ENCODE assay signal across 8 mouse cellular contexts in the genomic region with DNA sequence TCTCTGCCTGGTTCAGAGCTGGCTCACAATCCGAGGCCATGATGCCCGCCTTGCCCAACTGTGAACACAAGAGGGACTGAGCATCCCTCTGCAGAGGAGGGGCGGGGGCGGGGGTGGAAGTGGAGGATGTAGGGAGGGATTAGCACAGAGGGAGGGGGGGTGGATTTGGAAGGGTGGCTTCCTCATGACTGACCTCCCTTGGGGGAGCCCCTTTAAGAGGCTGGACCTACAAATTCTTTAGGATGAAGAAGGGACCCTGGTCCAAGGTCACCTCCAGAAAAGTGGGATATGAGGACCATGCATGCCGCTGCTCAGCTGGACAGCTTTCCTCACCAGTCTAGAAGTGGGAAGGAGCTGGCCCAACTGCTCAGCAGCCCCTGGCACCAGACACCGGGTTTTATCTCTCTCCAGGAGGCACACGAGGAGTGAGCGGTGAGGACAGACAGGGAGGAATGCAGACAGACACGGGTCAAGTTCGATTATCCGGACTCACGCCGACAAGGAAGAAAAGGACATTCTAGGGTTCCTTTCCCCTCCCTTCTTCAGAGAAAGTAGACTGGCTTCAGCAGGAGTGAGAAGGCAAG. TPM values are rescaled to one million over a fixed set of nuclear protein-coding genes. Genes with fewer than 3 reads are reported as not detected.
DNase-seq lines count a peak whose midpoint lies in the region; ATAC-seq and TF ChIP-seq lines count a peak whose summit lies in the region.

No protein-coding gene starts in this region.

- no peak for TF ChIP-seq POLR2A in myocyte (IDR thresholded peaks at IDR 0.05; ENCODE audit: insufficient read length, low read depth)

- peak overlapping the region; percentile 70 for H3K9ac ChIP-seq in kidney, embryonic 14.5 days (ENCODE audit: low read depth, low read length)
- peak overlapping the region; percentile 78 for H3K9ac ChIP-seq in intestine, embryonic 15.5 days

- H3K79me2 ChIP-seq in myocyte (ENCODE audit: control insufficient read depth, insufficient read depth): peaks cover 4% of the 10 kb centered on the region

- no peaks in the 10 kb centered on the region for H3K27me3 ChIP-seq in kidney, embryonic 14.5 days (ENCODE audit: control insufficient read depth, insufficient read depth, low read length)
- H3K27me3 ChIP-seq in G1E (ENCODE audit: insufficient read depth, low read length): no peaks in the 10 kb centered on the region
- no peaks in the 10 kb centered on the region for H3K27me3 ChIP-seq in intestine, embryonic 15.5 days (replicated peaks)
- H3K27me3 ChIP-seq in myocyte (ENCODE audit: control insufficient read depth, insufficient read depth, insufficient read length): no peaks in the 10 kb centered on the region

- no peak overlapping the region for H3K27ac ChIP-seq in kidney, embryonic 14.5 days (ENCODE audit: low read depth, low read length)
- no peak overlapping the region for H3K27ac ChIP-seq in intestine, embryonic 15.5 days

- H3K36me3 ChIP-seq in kidney, embryonic 14.5 days (ENCODE audit: control insufficient read depth, insufficient read depth, low read length): peaks cover 29% of the 10 kb centered on the region
- H3K36me3 ChIP-seq in G1E (replicated peaks) (peaks cover 59% of the 10 kb centered on the region), myocyte (ENCODE audit: control insufficient read depth, insufficient read depth) (no peaks in the 10 kb centered on the region)
- H3K36me3 ChIP-seq in intestine, embryonic 15.5 days: peaks cover 8% of the 10 kb centered on the region; the same call in 1 of the 2 replicates

- peak overlapping the region; percentile 47 for H3ac ChIP-seq in myocyte (ENCODE audit: control insufficient read depth, insufficient read length)

- peaks cover 6% of the 10 kb centered on the region for H3K4me1 ChIP-seq in kidney, embryonic 14.5 days (ENCODE audit: control insufficient read depth, insufficient read depth, low read length)
- H3K4me1 ChIP-seq in G1E (ENCODE audit: insufficient read depth, low read depth, low read length): peaks cover 73% of the 10 kb centered on the region
- peaks cover 32% of the 10 kb centered on the region for H3K4me1 ChIP-seq in intestine, embryonic 15.5 days (replicated peaks)

- TF ChIP-seq CTCF in G1E (IDR thresholded peaks at IDR 0.05; ENCODE audit: low read depth, low read length): no peak

- H3K9me3 ChIP-seq in kidney, embryonic 14.5 days (ENCODE audit: control insufficient read depth, low read length): no peaks in the 10 kb centered on the region
- no peaks in the 10 kb centered on the region for H3K9me3 ChIP-seq in G1E (replicated peaks)
- no peaks in the 10 kb centered on the region for H3K9me3 ChIP-seq in intestine, embryonic 15.5 days

- peak overlapping the region; percentile 97 for H3K4me2 ChIP-seq in kidney, embryonic 14.5 days (replicated peaks; ENCODE audit: low read depth, low read length)
- peak overlapping the region; percentile 98 for H3K4me2 ChIP-seq in intestine, embryonic 15.5 days (replicated peaks)
- peak overlapping the region; percentile 71 for H3K4me2 ChIP-seq in myocyte (ENCODE audit: low read depth)

- ATAC-seq in kidney, embryonic 14.5 days (ENCODE audit: low FRiP score, low TSS enrichment): no peak
- ATAC-seq in G1E (ENCODE audit: extremely low read depth, insufficient number of reproducible peaks, low FRiP score, poor library complexity, severe bottlenecking): no peak
- no peak for ATAC-seq in intestine, embryonic 15.5 days

- DNase-seq in kidney, postnatal 36 days: no peak
- DNase-seq in G1E (ENCODE audit: low spot score): no peak
- peak; percentile 54 to 63 for DNase-seq in cerebellum, postnatal 36 days
- DNase-seq in ovary, postnatal 14 days (ENCODE audit: low spot score): no peak
- DNase-seq in spleen, postnatal 36 days (ENCODE audit: low spot score in 2 of 2): no peak

- peak overlapping the region; percentile 89 for H3K4me3 ChIP-seq in kidney, embryonic 14.5 days (ENCODE audit: low read length)
- peak overlapping the region; percentile 93 for H3K4me3 ChIP-seq in G1E (ENCODE audit: low read depth, low read length)
- H3K4me3 ChIP-seq in intestine, embryonic 15.5 days (replicated peaks): peak overlapping the region; percentile 71
- H3K4me3 ChIP-seq in myocyte: peak overlapping the region; percentile 81

- WGBS in kidney, embryonic 14.5 days: 8% methylated on average over 13 of the region's 13 CpGs
- 11% methylated on average over 13 of the region's 13 CpGs for WGBS in intestine, embryonic 15.5 days

TF ChIP-seq in myocyte, 11 proteins besides CTCF, POLR2A, EP300 and RAD21:
- TF ChIP-seq USF1 (IDR thresholded peaks at IDR 0.05; ENCODE audit: low read depth) (no peak), SRF (IDR thresholded peaks at IDR 0.05; ENCODE audit: control insufficient read depth, insufficient read length, low read depth) (no peak), MYOD1 (IDR thresholded peaks at IDR 0.05; ENCODE audit: control insufficient read depth in 1 of 3, insufficient read length in 2 of 3, low read depth in 2 of 3) (no peak), E2F4 (IDR thresholded peaks at IDR 0.05; ENCODE audit: insufficient read depth) (no peak), REST (IDR thresholded peaks at IDR 0.05; ENCODE audit: insufficient read depth, insufficient read length) (no peak), MYOG (IDR thresholded peaks at IDR 0.05; ENCODE audit: control insufficient read depth in 1 of 3, insufficient read depth in 1 of 3, insufficient read length in 2 of 3, low read depth in 2 of 3) (no peak), POLR2AphosphoS2 (IDR thresholded peaks at IDR 0.05; ENCODE audit: insufficient read length, low read depth) (no peak), TCF12 (IDR thresholded peaks at IDR 0.05; ENCODE audit: insufficient read depth, poor library complexity, severe bottlenecking) (no peak), TCF3 (IDR thresholded peaks at IDR 0.05; ENCODE audit: insufficient read length, low read depth) (no peak), MAX (IDR thresholded peaks at IDR 0.05; ENCODE audit: low read depth) (no peak), CEBPB (IDR thresholded peaks at IDR 0.05; ENCODE audit: insufficient read depth, poor library complexity, severe bottlenecking) (no peak)

RNA-seq across cellular contexts. Expression of a gene that starts 1.1 kb away (rescaled TPM):
- 15.0 and 24.7 TPM in 2 replicates for polyA plus RNA-seq in kidney, embryonic 14.5 days (2014; fragmentation: Nextera tagmentation; extraction: Ambion mirVana)
- total RNA-seq in G1E (2014; fragmentation: Nextera tagmentation) (16.9 and 18.4 TPM in 2 replicates), G1E (2017) (10.3 and 11.4 TPM in 2 replicates)
- polyA plus RNA-seq in G1E (2012) (86.9 and 89.1 TPM in 2 replicates), myocyte (2012; fragmentation: generic; extraction: Trizol) (25.8 TPM)
- 27.3 TPM in 2 replicates for polyA plus RNA-seq in intestine, embryonic 15.5 days (2015; fragmentation: Nextera tagmentation; extraction: Ambion mirVana)

RNA-seq across cellular contexts. Expression of a gene that starts 1.2 kb away (rescaled TPM):
- polyA plus RNA-seq in kidney, embryonic 14.5 days (2014; fragmentation: Nextera tagmentation; extraction: Ambion mirVana): 19.3 and 23.4 TPM in 2 replicates
- total RNA-seq in G1E (2014; fragmentation: Nextera tagmentation) (41.5 and 45.5 TPM in 2 replicates), G1E (2017) (15.1 and 15.5 TPM in 2 replicates)
- polyA plus RNA-seq in G1E (2012) (10.6 and 21.8 TPM in 2 replicates), myocyte (2012; fragmentation: generic; extraction: Trizol) (56.6 TPM)
- 29.3 and 30.4 TPM in 2 replicates for polyA plus RNA-seq in intestine, embryonic 15.5 days (2015; fragmentation: Nextera tagmentation; extraction: Ambion mirVana)

RNA-seq across cellular contexts. Expression of a gene that starts 16.1 kb away (rescaled TPM):
- polyA plus RNA-seq in kidney, embryonic 14.5 days (2014; fragmentation: Nextera tagmentation; extraction: Ambion mirVana): not detected in 2 replicates
- total RNA-seq in G1E (2014; fragmentation: Nextera tagmentation) (not detected in 2 replicates), G1E (2017) (0.05 TPM in 1 of 2 replicates, not detected in the other)
- polyA plus RNA-seq in G1E (2012) (not detected in 2 replicates), myocyte (2012; fragmentation: generic; extraction: Trizol) (0.02 TPM)
- polyA plus RNA-seq in intestine, embryonic 15.5 days (2015; fragmentation: Nextera tagmentation; extraction: Ambion mirVana): not detected in 2 replicates

Comparison
In these comparisons a context has a peak if more than half of its experiments do, and no peak if none do; other contexts are left out.
1. DNase-seq: peak in cerebellum, postnatal 36 days (2 of 2); none in kidney, postnatal 36 days (0 of 2), G1E (single experiment), ovary, postnatal 14 days (single experiment) and spleen, postnatal 36 days (0 of 2).
2. Peak in every context shown above with its lines, with median percentiles within 50 percentile points of each other: H3K4me2 ChIP-seq and H3K4me3 ChIP-seq.